Mouse (Mus musculus) mature B cell (primary cell): ENCODE data around the gene Pprc1.

Source experiments
- in situ Hi-C: fragments of 300-500 bp; cut with MboI; formaldehyde crosslinking; loops from 2 replicates; pipeline ENCODE4 v1.14.3; 2019

The Pprc1 gene

GRCm38 (mm10) chr19:46056388-46056946 is 11.8 kb downstream of the Pprc1 start:
- in situ Hi-C loops: no loop called here

- in situ Hi-C loops: no loop called here
These were observed 12.4 kb downstream of the Pprc1 start for GRCm38 (mm10) chr19:46056947-46057607.

GRCm38 (mm10) chr19:46058466-46058865 is 13.8 kb downstream of the Pprc1 start:
- in situ Hi-C loops: no loop called here

- in situ Hi-C loops: no loop called here
These were observed 16.2 kb downstream of the Pprc1 start for GRCm38 (mm10) chr19:46060845-46061244.

GRCm38 (mm10) chr19:46068054-46068453 is 23.4 kb downstream of the Pprc1 start:
- in situ Hi-C loops: no loop called here

- in situ Hi-C loops: no loop called here
These were observed 28.6 kb downstream of the Pprc1 start for GRCm38 (mm10) chr19:46073285-46073684.

- in situ Hi-C loops: no loop called here
These were observed 29.6 kb downstream of the Pprc1 start for GRCm38 (mm10) chr19:46074266-46074665.

GRCm38 (mm10) chr19:46075616-46076607 is 31.2 kb downstream of the Pprc1 start, which contains the start of gene Nolc1:
Gene Nolc1, plus strand, starts transcription at chr19:46075863.
- in situ Hi-C loops: no loop called here

- in situ Hi-C loops: no loop called here
These were observed 33.8 kb downstream of the Pprc1 start for GRCm38 (mm10) chr19:46078535-46078934.

GRCm38 (mm10) chr19:46085185-46085584 is 40.5 kb downstream of the Pprc1 start:
- in situ Hi-C loops: no loop called here

- in situ Hi-C loops: no loop called here
These were observed 41.7 kb downstream of the Pprc1 start for GRCm38 (mm10) chr19:46086337-46086736.

- in situ Hi-C loops: no loop called here
These were observed 43.2 kb downstream of the Pprc1 start for GRCm38 (mm10) chr19:46087871-46088270.

GRCm38 (mm10) chr19:46091641-46092040 is 47.0 kb downstream of the Pprc1 start:
- in situ Hi-C loops: no loop called here

- in situ Hi-C loops: no loop called here
These were observed 49.5 kb downstream of the Pprc1 start for GRCm38 (mm10) chr19:46094144-46094543.

- in situ Hi-C loops: no loop called here
These were observed 50.6 kb downstream of the Pprc1 start for GRCm38 (mm10) chr19:46095291-46095690.

- in situ Hi-C loops: no loop called here
These were observed 51.7 kb downstream of the Pprc1 start for GRCm38 (mm10) chr19:46096396-46096795.

- in situ Hi-C loops: no loop called here
These were observed 54.9 kb downstream of the Pprc1 start for GRCm38 (mm10) chr19:46099561-46099960.

- in situ Hi-C loops: no loop called here
These were observed 58.9 kb downstream of the Pprc1 start for GRCm38 (mm10) chr19:46103437-46104186.

GRCm38 (mm10) chr19:46104187-46104557 is 59.5 kb downstream of the Pprc1 start:
- in situ Hi-C loops: no loop called here

GRCm38 (mm10) chr19:46110214-46110613 is 65.5 kb downstream of the Pprc1 start:
- in situ Hi-C loops: no loop called here

GRCm38 (mm10) chr19:46110781-46111180 is 66.1 kb downstream of the Pprc1 start:
- in situ Hi-C loops: no loop called here

- in situ Hi-C loops: no loop called here
These were observed 69.9 kb downstream of the Pprc1 start for GRCm38 (mm10) chr19:46114617-46115016.
